Mouse (Mus musculus): ENCODE measurements at regions not wholly inside any gene's neighbourhood (a gene's known extent, or its start where the extent isn't known, plus 50 kb on each side); places are given as distances from the start of the nearest gene placed in this dataset.

- TF ChIP-seq POLR2A (IDR thresholded peaks at IDR 0.05; ENCODE audit: insufficient read depth, low read depth, low read length) (no peak), CTCF (IDR thresholded peaks at IDR 0.05; ENCODE audit: insufficient read depth, low read depth, low read length) (no peak)
Measured at GRCm38 (mm10) chr5:17296571-17297035, 76.4 kb upstream of the Speer4f2 start.
